Mouse (Mus musculus) B cell, adult 2 months (primary cell): ENCODE data around the gene Efemp2.
A peak's percentile ranks its signal among the peaks of the same experiment; 100 is the strongest.

ENCODE experiments used
- DNase-seq, 2 experiments: peaks; one replicate each; pipeline ENCODE4 v3.0.0; 2022

Gene Efemp2

GRCm38 (mm10) chr19:5510031-5511026 is 36.6 kb downstream of the Efemp2 start, which contains the start of gene Snx32:
Gene Snx32, minus strand, starts transcription at chr19:5510538.
- peak; percentile 93 to 95 for DNase-seq

- peak; percentile 26 to 30 for DNase-seq
Observed at GRCm38 (mm10) chr19:5511074-5511632, 37.4 kb downstream of the Efemp2 start.

- peak; percentile 62 to 68 for DNase-seq
Observed at GRCm38 (mm10) chr19:5512091-5513004, 38.6 kb downstream of the Efemp2 start.

- DNase-seq: no peak
Observed at GRCm38 (mm10) chr19:5513005-5513349, 39.2 kb downstream of the Efemp2 start.

GRCm38 (mm10) chr19:5515840-5516777 is 42.4 kb downstream of the Efemp2 start:
- DNase-seq: peak; percentile 18 to 30

GRCm38 (mm10) chr19:5516906-5517505 is 43.3 kb downstream of the Efemp2 start:
- no peak for DNase-seq

- DNase-seq: no peak
Observed at GRCm38 (mm10) chr19:5518721-5519120, 45.0 kb downstream of the Efemp2 start.

GRCm38 (mm10) chr19:5525204-5525603 is 51.5 kb downstream of the Efemp2 start:
- no peak for DNase-seq

GRCm38 (mm10) chr19:5529325-5530137 is 55.8 kb downstream of the Efemp2 start:
- DNase-seq: peak; percentile 96 to 97

- DNase-seq: no peak
Observed at GRCm38 (mm10) chr19:5530138-5530524, 56.4 kb downstream of the Efemp2 start.
